ENCODE assay signal across 8 mouse cellular contexts in the genomic region with DNA sequence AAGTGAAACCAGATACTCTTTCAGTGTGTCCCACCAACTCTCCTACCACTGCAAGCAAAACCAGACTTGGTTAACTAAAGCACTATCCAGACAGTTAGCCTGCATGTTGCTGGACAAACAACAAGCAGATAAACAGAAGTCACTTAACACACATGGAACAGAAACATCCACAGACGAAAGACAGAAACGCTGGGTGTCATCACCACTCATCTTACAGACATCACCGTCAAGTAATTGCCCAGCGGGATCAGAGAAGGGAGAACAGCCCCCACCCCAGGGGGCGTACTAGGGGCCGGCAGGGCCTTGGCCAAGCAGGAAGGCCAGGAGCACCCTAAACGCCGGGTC. TPM values are rescaled to one million over a fixed set of nuclear protein-coding genes. Genes with fewer than 3 reads are reported as not detected.
DNase-seq lines count a peak whose midpoint lies in the region; ATAC-seq and TF ChIP-seq lines count a peak whose summit lies in the region.

No protein-coding gene starts in this region.

- no peak for TF ChIP-seq CTCF in heart, adult 2 months (IDR thresholded peaks at IDR 0.05)
- no peak for TF ChIP-seq CTCF in C2C12 (IDR thresholded peaks at IDR 0.05; ENCODE audit: control insufficient read depth, insufficient read depth, insufficient read length)
- TF ChIP-seq CTCF in liver, embryonic 14.5 days (IDR thresholded peaks at IDR 0.05; ENCODE audit: low read depth), result no peak

- H3K36me3 ChIP-seq in heart, adult 2 months (ENCODE audit: control insufficient read depth, insufficient read depth, low read length), result no peaks in the 10 kb centered on the region
- peaks cover 43% of the 10 kb centered on the region for H3K36me3 ChIP-seq in C2C12 (ENCODE audit: control insufficient read depth, insufficient read depth)
- peaks cover 4% of the 10 kb centered on the region; the same call in 1 of the 2 replicates for H3K36me3 ChIP-seq in forebrain, embryonic 11.5 days (ENCODE audit: control insufficient read depth, insufficient read depth, low read length)
- peaks cover 33% of the 10 kb centered on the region for H3K36me3 ChIP-seq in liver, embryonic 14.5 days (replicated peaks; ENCODE audit: control insufficient read depth, insufficient read depth, low read depth)

- peak overlapping the region; percentile 45 for H3K4me2 ChIP-seq in forebrain, embryonic 11.5 days (ENCODE audit: low read depth, low read length, severe bottlenecking)
- peak overlapping the region; percentile 77 for H3K4me2 ChIP-seq in liver, embryonic 14.5 days (ENCODE audit: low read depth)

- H3K9me3 ChIP-seq in forebrain, embryonic 11.5 days (ENCODE audit: control insufficient read depth, low read length), result peaks cover 2% of the 10 kb centered on the region; the same call in 1 of the 2 replicates
- no peaks in the 10 kb centered on the region for H3K9me3 ChIP-seq in liver, embryonic 14.5 days (ENCODE audit: control insufficient read depth, low read length)

- TF ChIP-seq EP300 in heart, adult 2 months (IDR thresholded peaks at IDR 0.05; ENCODE audit: insufficient read depth, low read depth, low read length), result no peak
- TF ChIP-seq EP300 in liver, embryonic 14.5 days (IDR thresholded peaks at IDR 0.05; ENCODE audit: low read depth), result no peak

- H3K79me2 ChIP-seq in heart, adult 2 months (replicated peaks; ENCODE audit: control insufficient read depth, insufficient read depth, low read length), result no peaks in the 10 kb centered on the region
- peaks cover 54% of the 10 kb centered on the region for H3K79me2 ChIP-seq in C2C12 (ENCODE audit: control insufficient read depth, insufficient read depth)

- 1% methylated on average over 8 of the region's 8 CpGs for WGBS in heart, adult 2 months
- 0% methylated on average over 8 of the region's 8 CpGs for WGBS in forebrain, embryonic 11.5 days
- 0% methylated on average over 8 of the region's 8 CpGs for WGBS in liver, embryonic 14.5 days (ENCODE audit: insufficient replicate concordance)

- no peak for TF ChIP-seq POLR2A in heart, adult 2 months (IDR thresholded peaks at IDR 0.05; ENCODE audit: insufficient read depth, low read depth, low read length)

- peak overlapping the region; percentile 94 for H3K4me3 ChIP-seq in heart, adult 2 months
- peak overlapping the region; percentile 89 for H3K4me3 ChIP-seq in C2C12 (ENCODE audit: insufficient read depth, poor library complexity, severe bottlenecking)
- H3K4me3 ChIP-seq in forebrain, embryonic 11.5 days (ENCODE audit: low read depth, low read length), result peak overlapping the region; percentile 81
- H3K4me3 ChIP-seq in liver, embryonic 14.5 days (ENCODE audit: insufficient read depth in 1 of 2, low read depth in 2 of 2, low read length in 2 of 2), result peak overlapping the region; percentile 92 to 93

- H3K79me3 ChIP-seq in C2C12 (ENCODE audit: low read depth), result peaks cover 31% of the 10 kb centered on the region

- peak overlapping the region; percentile 93 for H3K9ac ChIP-seq in heart, adult 2 months (ENCODE audit: low read depth, low read length)
- H3K9ac ChIP-seq in forebrain, embryonic 11.5 days (ENCODE audit: low read length), result peak overlapping the region; percentile 78
- peak overlapping the region; percentile 87 for H3K9ac ChIP-seq in liver, embryonic 14.5 days (replicated peaks)

- intact Hi-C loops in heart, adult 2 months (cut with DNase I), result no loop called here
- intact Hi-C loops in heart, postnatal 10 days (cut with DNase I), result loop anchor here (5.0 kb wide), 2 partner anchors 160 to 215 kb away; partner anchors contain the start of gene Larp1

- peak overlapping the region; percentile 84 for H3ac ChIP-seq in C2C12 (ENCODE audit: control insufficient read depth, insufficient read length, low read depth)

- DNase-seq in heart, adult 2 months, result no peak
- no peak for DNase-seq in heart, postnatal 10 days
- no peak for DNase-seq in forebrain, embryonic 11.5 days (ENCODE audit: low spot score)
- no peak for DNase-seq in liver, embryonic 14.5 days (ENCODE audit: low read depth in 3 of 3, low spot score in 3 of 3)
- DNase-seq in right cerebral cortex, postnatal 14 days, result no peak
- DNase-seq in gastrocnemius, postnatal 10 days, result no peak
- no peak for DNase-seq in B cell, adult 2 months

- ATAC-seq in forebrain, embryonic 11.5 days (replicated peaks; ENCODE audit: low FRiP score), result no peak
- ATAC-seq in liver, embryonic 14.5 days (ENCODE audit: insufficient read depth), result no peak

- H3K27ac ChIP-seq in heart, adult 2 months, result peak overlapping the region; percentile 72
- H3K27ac ChIP-seq in forebrain, embryonic 11.5 days (ENCODE audit: low read depth, low read length), result no peak overlapping the region
- peak overlapping the region; percentile 50; the same call in 1 of the 2 replicates for H3K27ac ChIP-seq in liver, embryonic 14.5 days

- peaks cover 3% of the 10 kb centered on the region for H3K4me1 ChIP-seq in heart, adult 2 months (ENCODE audit: control insufficient read depth, insufficient read depth, low read length)
- H3K4me1 ChIP-seq in forebrain, embryonic 11.5 days (replicated peaks; ENCODE audit: control insufficient read depth, insufficient read depth, low read length), result no peaks in the 10 kb centered on the region
- H3K4me1 ChIP-seq in liver, embryonic 14.5 days (replicated peaks; ENCODE audit: control insufficient read depth in 2 of 2, insufficient read depth in 2 of 2, low read length in 1 of 2), result peaks cover 7 to 14% of the 10 kb centered on the region in 2 experiments; a peak in 3 of 4 replicates

- no peaks in the 10 kb centered on the region for H3K27me3 ChIP-seq in heart, adult 2 months (ENCODE audit: control insufficient read depth, insufficient read depth, low read length)
- no peaks in the 10 kb centered on the region for H3K27me3 ChIP-seq in C2C12 (ENCODE audit: control insufficient read depth, insufficient read depth, insufficient read length)
- H3K27me3 ChIP-seq in forebrain, embryonic 11.5 days (ENCODE audit: control insufficient read depth, insufficient read depth, low read length), result no peaks in the 10 kb centered on the region
- H3K27me3 ChIP-seq in liver, embryonic 14.5 days (ENCODE audit: control insufficient read depth, insufficient read depth, low read length), result no peaks in the 10 kb centered on the region

TF ChIP-seq in C2C12, 6 proteins besides CTCF, POLR2A, EP300 and RAD21:
- TF ChIP-seq FOSL1 (IDR thresholded peaks at IDR 0.05; ENCODE audit: insufficient read depth, low read length, poor library complexity, severe bottlenecking), result no peak
- TF ChIP-seq MYOG (IDR thresholded peaks at IDR 0.05; ENCODE audit: control insufficient read depth, extremely low read depth, insufficient read length), result no peak
- no peak for TF ChIP-seq CEBPB (IDR thresholded peaks at IDR 0.05; ENCODE audit: low read depth)
- no peak for TF ChIP-seq USF1 (IDR thresholded peaks at IDR 0.05; ENCODE audit: low read depth)
- TF ChIP-seq MAX (IDR thresholded peaks at IDR 0.05), result no peak

RNA-seq across cellular contexts. Expression of gene Gemin5, which starts 0.5 kb away (rescaled TPM):
- 1 to 10 TPM; 9.1 to 9.3 TPM for total RNA-seq in heart, adult 2 months (2021)
- 3.2 and 4.7 TPM in 2 replicates for polyA plus RNA-seq in heart, adult 2 months (2012; rRNA removed)
- total RNA-seq in heart, postnatal 10 days (2021), result 10 to 100 TPM; 10.2 to 11.9 TPM
- polyA plus RNA-seq in C2C12 (2012; fragmentation: generic; extraction: Trizol), result 26.7 TPM
- polyA plus RNA-seq in forebrain, embryonic 11.5 days (2014; fragmentation: Nextera tagmentation; extraction: Ambion mirVana), result 27.4 and 27.7 TPM in 2 replicates
- polyA plus RNA-seq in liver, embryonic 14.5 days (2012; rRNA removed), result 4.8 and 5.9 TPM in 2 replicates
- 8.4 and 10.7 TPM in 2 replicates for polyA plus RNA-seq in liver, embryonic 14.5 days (2014; fragmentation: Nextera tagmentation; extraction: Ambion mirVana)
- total RNA-seq in gastrocnemius, postnatal 10 days (2021), result 10 to 100 TPM; 10.8 to 14.6 TPM

RNA-seq across cellular contexts. Expression of gene Mrpl22, which starts 3.7 kb away (rescaled TPM):
- 10 to 100 TPM; 50.7 to 53.9 TPM for total RNA-seq in heart, adult 2 months (2021)
- 48.4 and 48.6 TPM in 2 replicates for polyA plus RNA-seq in heart, adult 2 months (2012; rRNA removed)
- total RNA-seq in heart, postnatal 10 days (2021), result 10 to 100 TPM; 49.5 to 54.2 TPM
- 106 TPM for polyA plus RNA-seq in C2C12 (2012; fragmentation: generic; extraction: Trizol)
- polyA plus RNA-seq in forebrain, embryonic 11.5 days (2014; fragmentation: Nextera tagmentation; extraction: Ambion mirVana), result 119 TPM in 2 replicates
- 53.3 and 66.0 TPM in 2 replicates for polyA plus RNA-seq in liver, embryonic 14.5 days (2012; rRNA removed)
- polyA plus RNA-seq in liver, embryonic 14.5 days (2014; fragmentation: Nextera tagmentation; extraction: Ambion mirVana), result 101 and 102 TPM in 2 replicates
- 10 to 100 TPM; 43.9 to 49.0 TPM for total RNA-seq in gastrocnemius, postnatal 10 days (2021)

RNA-seq across cellular contexts. Expression of gene Igtp, which starts 31.6 kb away (rescaled TPM):
- total RNA-seq in heart, adult 2 months (2021), result 10 to 100 TPM in 1 of 2 experiments, 1 to 10 TPM in 1; 9.3 to 12.4 TPM
- polyA plus RNA-seq in heart, adult 2 months (2012; rRNA removed), result 14.1 and 16.4 TPM in 2 replicates
- total RNA-seq in heart, postnatal 10 days (2021), result 1 to 10 TPM; 3.1 to 5.1 TPM
- 0.12 TPM for polyA plus RNA-seq in C2C12 (2012; fragmentation: generic; extraction: Trizol)
- polyA plus RNA-seq in forebrain, embryonic 11.5 days (2014; fragmentation: Nextera tagmentation; extraction: Ambion mirVana), result 2.0 and 2.3 TPM in 2 replicates
- polyA plus RNA-seq in liver, embryonic 14.5 days (2012; rRNA removed), result 3.6 and 4.7 TPM in 2 replicates
- polyA plus RNA-seq in liver, embryonic 14.5 days (2014; fragmentation: Nextera tagmentation; extraction: Ambion mirVana), result 6.9 and 7.6 TPM in 2 replicates
- total RNA-seq in gastrocnemius, postnatal 10 days (2021), result 1 to 10 TPM; 4.7 to 6.6 TPM

RNA-seq across cellular contexts. Expression of gene Irgm2, which starts 31.6 kb away (rescaled TPM):
- total RNA-seq in heart, adult 2 months (2021), result 10 to 100 TPM; 10.6 to 16.4 TPM
- 11.9 and 18.3 TPM in 2 replicates for polyA plus RNA-seq in heart, adult 2 months (2012; rRNA removed)
- 1 to 10 TPM; 5.1 to 7.4 TPM for total RNA-seq in heart, postnatal 10 days (2021)
- 0.01 TPM for polyA plus RNA-seq in C2C12 (2012; fragmentation: generic; extraction: Trizol)
- polyA plus RNA-seq in forebrain, embryonic 11.5 days (2014; fragmentation: Nextera tagmentation; extraction: Ambion mirVana), result 0.28 and 0.47 TPM in 2 replicates
- 2.4 and 2.8 TPM in 2 replicates for polyA plus RNA-seq in liver, embryonic 14.5 days (2012; rRNA removed)
- 2.6 and 3.0 TPM in 2 replicates for polyA plus RNA-seq in liver, embryonic 14.5 days (2014; fragmentation: Nextera tagmentation; extraction: Ambion mirVana)
- 1 to 10 TPM; 7.1 to 7.5 TPM for total RNA-seq in gastrocnemius, postnatal 10 days (2021)
